Comparison of ENCODE assay signal across 8 mouse cellular contexts in the genomic region with DNA sequence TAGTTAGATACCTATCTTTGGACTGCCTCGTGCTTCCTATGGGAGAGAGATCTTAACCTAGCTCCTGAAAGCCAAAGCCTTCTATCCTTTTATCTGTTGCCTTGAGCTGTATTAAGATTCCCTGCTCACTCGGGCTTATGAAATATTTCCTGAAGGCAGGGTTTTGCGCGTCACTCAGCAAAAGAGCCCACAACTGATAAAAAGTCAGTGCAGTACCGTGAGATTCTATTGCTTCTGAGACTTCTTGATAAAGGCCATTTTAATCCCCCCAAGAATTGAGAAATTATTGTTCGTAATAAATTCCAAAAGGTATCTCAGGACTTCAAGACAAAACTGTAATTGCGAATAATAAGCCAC. TPM values are rescaled to one million over a fixed set of nuclear protein-coding genes. Genes with fewer than 3 reads are reported as not detected.
DNase-seq lines count a peak whose midpoint lies in the region; ATAC-seq lines count a peak whose summit lies in the region.

No protein-coding gene starts in this region.

- H3K4me1 ChIP-seq in kidney, embryonic 14.5 days (ENCODE audit: control insufficient read depth, insufficient read depth, low read length), result no peaks in the 10 kb centered on the region
- peaks cover 8% of the 10 kb centered on the region for H3K4me1 ChIP-seq in hindbrain, embryonic 15.5 days (replicated peaks)
- no peaks in the 10 kb centered on the region for H3K4me1 ChIP-seq in midbrain, embryonic 14.5 days (ENCODE audit: control insufficient read depth, insufficient read depth, low read length)

- peak overlapping the region; percentile 61 for H3K4me3 ChIP-seq in kidney, embryonic 14.5 days (ENCODE audit: low read length)
- H3K4me3 ChIP-seq in hindbrain, embryonic 15.5 days, result peak overlapping the region; percentile 63
- H3K4me3 ChIP-seq in midbrain, embryonic 14.5 days (replicated peaks; ENCODE audit: low read depth, low read length), result peak overlapping the region; percentile 56

- no peak for ATAC-seq in kidney, embryonic 14.5 days (ENCODE audit: low FRiP score, low TSS enrichment)
- ATAC-seq in activated CD4-positive, CD25-positive, alpha-beta regulatory T cell, adult 4 months, result peak; percentile 1
- ATAC-seq in hindbrain, embryonic 15.5 days (ENCODE audit: low FRiP score, low read depth), result no peak; the same call in 1 of the 2 replicates
- no peak for ATAC-seq in midbrain, embryonic 14.5 days (ENCODE audit: low FRiP score, low TSS enrichment)

- H3K36me3 ChIP-seq in kidney, embryonic 14.5 days (ENCODE audit: control insufficient read depth, insufficient read depth, low read length), result no peaks in the 10 kb centered on the region
- no peaks in the 10 kb centered on the region for H3K36me3 ChIP-seq in hindbrain, embryonic 15.5 days
- no peaks in the 10 kb centered on the region for H3K36me3 ChIP-seq in midbrain, embryonic 14.5 days (ENCODE audit: control insufficient read depth, insufficient read depth, low read length)

- no peak for DNase-seq in kidney, adult 18-20 months
- DNase-seq in midbrain, embryonic 14.5 days, result no peak
- no peak for DNase-seq in cerebellum, adult 11 months
- DNase-seq in kidney, postnatal 14 days, result no peak
- no peak for DNase-seq in adrenal gland, postnatal 25 days

- no peaks in the 10 kb centered on the region; the same call in 1 of the 2 replicates for H3K27me3 ChIP-seq in kidney, embryonic 14.5 days (ENCODE audit: control insufficient read depth, insufficient read depth, low read length)
- H3K27me3 ChIP-seq in hindbrain, embryonic 15.5 days, result peaks cover 3% of the 10 kb centered on the region; the same call in 1 of the 2 replicates
- H3K27me3 ChIP-seq in midbrain, embryonic 14.5 days (ENCODE audit: control insufficient read depth, insufficient read depth, low read length), result no peaks in the 10 kb centered on the region

- H3K27ac ChIP-seq in kidney, embryonic 14.5 days (ENCODE audit: low read depth, low read length), result peak overlapping the region; percentile 38; the same call in 1 of the 2 replicates
- H3K27ac ChIP-seq in hindbrain, embryonic 15.5 days (replicated peaks), result peak overlapping the region; percentile 89
- peak overlapping the region; percentile 85 for H3K27ac ChIP-seq in midbrain, embryonic 14.5 days (replicated peaks; ENCODE audit: low read depth, low read length)

- no peaks in the 10 kb centered on the region for H3K9me3 ChIP-seq in kidney, embryonic 14.5 days (ENCODE audit: control insufficient read depth, low read length)
- H3K9me3 ChIP-seq in hindbrain, embryonic 15.5 days, result no peaks in the 10 kb centered on the region
- no peaks in the 10 kb centered on the region for H3K9me3 ChIP-seq in midbrain, embryonic 14.5 days (ENCODE audit: control insufficient read depth, low read length)

- H3K4me2 ChIP-seq in kidney, embryonic 14.5 days (replicated peaks; ENCODE audit: low read depth, low read length), result peak overlapping the region; percentile 49
- peak overlapping the region; percentile 62 for H3K4me2 ChIP-seq in hindbrain, embryonic 15.5 days
- H3K4me2 ChIP-seq in midbrain, embryonic 14.5 days (ENCODE audit: low read length), result peak overlapping the region; percentile 60

- 45% methylated on average over 7 of the region's 7 CpGs for WGBS in kidney, embryonic 14.5 days
- 35% methylated on average over 7 of the region's 7 CpGs for WGBS in hindbrain, embryonic 15.5 days
- 40% methylated on average over 7 of the region's 7 CpGs for WGBS in midbrain, embryonic 14.5 days

- peak overlapping the region; percentile 63 for H3K9ac ChIP-seq in kidney, embryonic 14.5 days (ENCODE audit: low read depth, low read length)
- peak overlapping the region; percentile 57 for H3K9ac ChIP-seq in hindbrain, embryonic 15.5 days
- peak overlapping the region; percentile 68 for H3K9ac ChIP-seq in midbrain, embryonic 14.5 days (replicated peaks; ENCODE audit: low read length)

RNA-seq across cellular contexts. Expression of a gene that starts 0.6 kb away (rescaled TPM):
- polyA plus RNA-seq in kidney, embryonic 14.5 days (2014; fragmentation: Nextera tagmentation; extraction: Ambion mirVana), result 14.0 and 24.2 TPM in 2 replicates
- 10 to 100 TPM; 47.6 to 51.4 TPM for polyA plus RNA-seq in activated CD4-positive, CD25-positive, alpha-beta regulatory T cell, adult 4 months (2017; shearing (Covaris generic))
- 22.1 and 23.5 TPM in 2 replicates for polyA plus RNA-seq in hindbrain, embryonic 15.5 days (2015; fragmentation: Nextera tagmentation; extraction: Ambion mirVana)
- 17.4 and 23.7 TPM in 2 replicates for polyA plus RNA-seq in midbrain, embryonic 14.5 days (2014; fragmentation: Nextera tagmentation; extraction: Ambion mirVana)
- total RNA-seq in adrenal gland, postnatal 25 days (2021), result 426 and 439 TPM in 2 replicates

Comparison
In these comparisons a context has a peak if more than half of its experiments do, and no peak if none do; other contexts are left out.
1. H3K27ac ChIP-seq: peak in every context shown above with its lines; median percentile 89 in hindbrain, embryonic 15.5 days; 85 in midbrain, embryonic 14.5 days; 38 in kidney, embryonic 14.5 days.